Mouse (Mus musculus) frontal cortex, adult (tissue): ENCODE data around the gene Ccl9.

Source experiments
- ATAC-seq: cut with Nextera tagmentation; 2 replicates; pipeline ENCODE4 v1.9.2; 2017; ENCODE audit warnings: mild to moderate bottlenecking, moderate library complexity, mixed read lengths; ENCODE audit not compliant: low TSS enrichment

Ccl9 gene

DNA sequence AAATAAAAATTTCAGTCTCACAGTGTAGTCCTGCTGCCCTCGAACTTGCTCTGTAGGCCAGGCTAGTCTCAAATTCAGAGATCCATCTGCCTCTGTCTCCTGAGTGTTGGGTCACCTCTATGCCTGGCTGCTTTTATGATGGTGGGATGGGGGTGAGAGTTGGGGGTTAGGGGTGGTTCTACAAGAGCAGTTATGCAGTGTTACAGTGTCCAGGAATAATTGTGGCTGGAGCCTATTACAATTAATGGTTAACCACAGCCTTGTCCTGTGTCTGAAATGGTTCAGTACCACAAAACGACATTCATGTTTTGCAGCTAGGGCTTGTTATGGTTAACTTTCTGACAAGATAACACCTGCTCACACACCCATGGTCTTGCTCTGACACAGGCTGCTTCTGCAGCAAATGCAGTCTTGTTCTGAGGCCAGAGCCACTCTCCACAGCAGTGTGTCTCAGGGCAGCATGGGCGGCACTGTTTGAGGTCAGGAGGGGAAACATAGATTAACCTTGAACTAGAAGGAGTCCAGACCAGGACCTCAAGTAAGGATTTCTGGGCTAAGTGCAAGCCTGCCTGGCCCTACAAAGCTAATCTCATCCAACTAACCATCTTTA is 39.6 kb downstream of the Ccl9 start:
- ATAC-seq: no peak

DNA sequence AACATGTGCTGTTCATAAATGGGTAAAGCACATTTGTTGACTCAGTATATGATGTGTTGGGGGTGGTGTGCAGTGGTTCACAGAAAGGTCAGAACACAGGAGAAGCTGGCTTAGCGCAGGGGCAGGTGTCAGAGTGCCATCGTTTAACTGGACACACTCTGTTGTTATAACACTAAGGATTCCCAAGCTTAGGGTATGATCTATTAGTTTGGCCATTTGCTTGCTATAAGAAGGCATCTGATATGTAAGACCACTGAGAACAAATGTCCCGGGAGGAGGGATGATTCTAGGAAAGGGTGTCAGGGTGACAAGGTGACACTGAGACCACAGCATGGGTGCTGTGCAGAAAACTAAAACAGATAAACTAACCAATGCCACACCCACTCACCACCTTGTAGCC is 41.6 kb downstream of the Ccl9 start:
- no peak for ATAC-seq

DNA sequence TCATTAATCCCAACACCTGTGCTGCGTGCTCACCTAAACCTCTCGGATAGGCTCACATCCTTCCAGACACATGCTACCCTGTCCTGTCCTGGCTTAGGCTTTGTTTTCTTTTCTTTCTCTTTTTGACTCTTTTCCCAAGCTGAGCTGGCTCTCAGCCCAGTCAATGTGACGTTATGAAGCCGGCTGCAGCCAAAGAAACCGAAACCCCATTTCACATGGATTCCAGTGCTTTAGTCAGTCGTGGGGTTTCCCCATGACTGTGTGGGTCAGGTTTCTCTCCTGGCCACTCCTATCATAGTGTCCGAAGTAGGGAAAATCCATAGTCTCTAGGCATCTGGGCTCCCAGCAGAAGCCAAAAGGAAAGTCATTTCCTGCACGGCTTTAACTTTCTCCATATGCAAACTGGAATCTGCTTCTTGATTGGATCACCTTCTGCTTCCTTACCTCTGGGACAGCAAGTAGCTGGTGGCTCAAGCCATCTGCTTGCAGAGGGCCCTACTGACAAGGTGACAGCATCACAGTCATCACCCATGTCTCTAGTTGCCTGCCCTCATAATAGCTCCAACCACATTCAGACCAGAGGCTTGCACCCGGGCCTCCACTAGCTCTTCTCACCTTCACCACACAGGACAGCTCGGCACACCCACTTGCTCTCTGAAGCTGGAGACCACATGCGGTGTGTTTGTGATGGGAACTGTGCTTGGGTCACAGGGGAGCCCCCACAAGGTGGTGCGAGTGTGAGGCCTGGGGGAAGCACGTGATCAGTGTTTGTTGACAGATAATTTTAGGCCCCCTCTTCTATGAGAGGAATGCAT is 43.6 kb downstream of the Ccl9 start:
- ATAC-seq: peak; percentile 82

DNA sequence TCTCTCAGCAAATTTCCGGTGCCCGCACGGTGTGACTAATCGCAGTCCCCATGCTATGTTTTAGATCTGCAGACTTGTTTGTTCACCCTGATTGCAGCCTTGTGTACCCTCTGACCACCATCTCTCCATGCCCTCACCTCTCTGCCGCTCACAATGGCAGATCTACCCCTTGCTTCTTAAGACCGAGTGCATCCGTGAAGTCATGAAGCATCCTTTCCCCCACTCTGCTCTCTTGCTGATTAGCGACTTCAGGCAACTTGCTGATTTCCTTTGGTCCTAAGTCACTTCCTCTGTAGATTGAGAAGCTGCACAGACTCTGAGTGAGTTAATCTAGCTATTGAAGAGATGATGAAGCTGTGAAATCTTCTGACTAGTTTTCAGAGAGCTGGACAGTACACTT is 44.3 kb downstream of the Ccl9 start:
- 0 out of 2 replicates have a peak, but pooled peaks have one; percentile 16 for ATAC-seq

DNA sequence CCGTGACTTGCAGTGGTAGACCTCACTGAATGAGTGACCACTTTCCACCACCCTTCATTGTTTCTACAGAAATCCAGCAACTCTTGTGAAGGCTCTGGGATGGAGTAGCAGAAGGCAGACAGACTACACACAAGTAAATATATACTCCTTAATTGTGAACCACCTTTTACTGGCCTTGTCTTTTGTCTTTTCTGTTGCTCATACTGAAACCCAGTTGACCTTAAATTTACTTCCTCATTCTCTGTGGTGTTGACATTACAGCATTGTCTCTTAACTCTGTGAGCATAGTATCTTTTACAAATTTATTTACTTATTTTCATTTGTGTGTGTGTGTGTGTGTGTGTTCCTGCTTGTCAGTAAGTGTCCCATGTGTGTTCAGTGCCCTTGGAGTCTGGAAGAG is 45.2 kb downstream of the Ccl9 start:
- ATAC-seq: no peak

DNA sequence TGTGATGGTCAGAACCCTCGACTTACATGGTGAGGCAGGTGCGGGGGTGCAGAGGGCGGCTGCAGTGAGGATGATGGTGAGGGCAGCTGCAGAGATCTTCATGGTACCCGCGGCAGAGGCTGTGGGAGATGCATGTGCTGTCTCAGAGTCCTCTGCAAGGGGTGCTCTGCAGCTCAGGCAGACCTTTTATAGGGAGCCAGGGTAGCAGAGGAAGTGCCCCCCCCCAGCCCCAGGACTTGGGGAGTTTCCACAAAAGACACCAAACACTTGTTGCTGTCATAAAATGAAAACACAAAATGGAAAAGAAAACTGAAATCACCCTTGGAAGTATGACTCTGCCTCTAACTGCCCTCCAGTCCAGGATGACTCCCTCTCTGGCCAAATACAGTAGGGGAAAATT is 48.1 kb downstream of the Ccl9 start, which contains the start of gene Ccl5:
Ccl5 (minus strand) TSS at position 159 of the 400 bp plus-strand sequence.
- no peak for ATAC-seq

DNA sequence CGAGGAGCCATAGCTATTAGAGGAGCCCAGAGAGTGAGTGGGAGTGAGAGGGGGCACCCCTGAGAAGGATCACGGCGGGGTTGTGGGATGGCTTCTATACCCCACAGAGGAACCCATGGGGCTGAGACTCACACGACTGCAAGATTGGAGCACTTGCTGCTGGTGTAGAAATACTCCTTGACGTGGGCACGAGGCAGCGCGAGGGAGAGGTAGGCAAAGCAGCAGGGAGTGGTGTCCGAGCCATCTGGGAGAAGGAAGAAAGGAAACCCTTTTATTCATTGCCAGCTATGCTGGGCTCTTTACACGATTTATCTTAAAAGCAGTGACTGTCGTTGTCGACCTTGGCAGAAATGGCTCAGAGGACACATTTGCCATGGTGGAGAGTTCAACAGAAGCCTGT is 49.4 kb downstream of the Ccl9 start:
- ATAC-seq: peak; percentile 83
